Mouse (Mus musculus) hindbrain, embryonic 11.5 days (tissue): Measurements from ENCODE around the gene Pym1. TPM values are rescaled to one million over a fixed set of nuclear protein-coding genes. Genes with fewer than 3 reads are reported as not detected.

Experiments
- ATAC-seq: fragments of 200-750 bp; cut with Nextera tagmentation; 2 replicates; pipeline ENCODE4 v1.8.0; 2017; ENCODE audit warnings: mild to moderate bottlenecking, moderate TSS enrichment, moderate library complexity; ENCODE audit not compliant: low FRiP score
- DNase-seq: peaks from one replicate; pipeline ENCODE4 v3.0.0-alpha.2; 2015; ENCODE audit warnings: low spot score
- H3K27ac ChIP-seq: fragments of 300-500 bp; sonication (generic); 2 replicates; pipeline ENCODE4 v1.5.1; 2014; ENCODE audit warnings: mild to moderate bottlenecking, low read depth, low read length
- H3K27me3 ChIP-seq: fragments of 300-500 bp; sonication (generic); 2 replicates; pipeline ENCODE4 v1.6.1; 2014; ENCODE audit warnings: mild to moderate bottlenecking, low read length, moderate library complexity, mixed read lengths; ENCODE audit not compliant: control insufficient read depth, insufficient read depth
- H3K36me3 ChIP-seq: fragments of 300-500 bp; sonication (generic); 2 replicates; pipeline ENCODE4 v1.6.1; 2014; ENCODE audit warnings: mild to moderate bottlenecking, low read length, moderate library complexity, mixed read lengths; ENCODE audit not compliant: control insufficient read depth, insufficient read depth
- H3K4me1 ChIP-seq: fragments of 300-500 bp; sonication (generic); replicated peaks from 2 replicates; pipeline ENCODE4 v1.6.1; 2014; ENCODE audit warnings: low read length, mixed read lengths; ENCODE audit not compliant: control insufficient read depth, insufficient read depth
- H3K4me2 ChIP-seq: fragments of 300-500 bp; sonication (generic); replicated peaks from 2 replicates; pipeline ENCODE4 v1.6.1; 2014; ENCODE audit warnings: mild to moderate bottlenecking, low read depth, low read length
- H3K4me3 ChIP-seq: fragments of 300-500 bp; sonication (generic); 2 replicates; pipeline ENCODE4 v1.5.1; 2014; ENCODE audit warnings: low read depth, low read length
- H3K9ac ChIP-seq: fragments of 300-500 bp; sonication (generic); 2 replicates; pipeline ENCODE4 v1.6.1; 2014; ENCODE audit warnings: low read depth, low read length
- H3K9me3 ChIP-seq: fragments of 300-500 bp; sonication (generic); 2 replicates; pipeline ENCODE4 v1.6.1; 2016; ENCODE audit warnings: low read length; ENCODE audit not compliant: control insufficient read depth
- WGBS: fragments of 180-500 bp; shearing (Covaris S2); extraction: QIAGEN DNeasy Blood & Tissue Kit; methylation state at CpG from one replicate; pipeline ENCODE4 v1.1.7; 2014; 5-methylcytosine and 5-hydroxymethylcytosine counted together
- polyA plus RNA-seq: library from polyadenylated mRNA; unstranded; fragments of >200 nt; fragmentation: Nextera tagmentation; extraction: Ambion mirVana; gene quantifications from 2 replicates; pipeline ENCODE4 v1.2.1, GENCODE M21; 2014

Pym1 gene
- polyA plus RNA-seq, 1 experiment from 2014 or later: 48.3 TPM

DNA sequence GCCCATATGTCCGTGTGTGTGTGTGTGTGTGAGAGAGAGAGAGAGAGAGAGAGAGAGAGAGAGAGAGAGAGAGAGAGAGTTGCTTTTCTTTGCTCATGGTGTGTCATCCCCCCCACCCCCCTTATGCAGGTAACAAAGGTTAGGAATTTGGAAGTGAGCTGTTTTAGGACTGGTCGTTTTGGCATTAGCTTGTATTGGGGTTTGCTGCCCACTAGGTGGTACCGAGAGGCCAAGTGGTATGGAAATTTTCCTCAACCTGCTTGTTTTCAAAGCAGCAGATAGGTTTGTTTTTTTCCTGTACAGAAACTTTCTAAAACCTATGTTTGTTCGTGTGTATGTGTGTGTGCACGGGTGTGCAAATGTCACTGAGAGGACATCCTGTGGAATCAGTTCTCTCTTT lies 26.0 kb downstream of the Pym1 start:
- Histone ChIP-seq H3K4me1 (no peaks in the 10 kb centered on the region), H3K9ac (no peak overlapping the region), H3K4me3 (no peak overlapping the region), H3K4me2 (no peak overlapping the region), H3K36me3 (no peaks in the 10 kb centered on the region), H3K27me3 (no peaks in the 10 kb centered on the region), H3K9me3 (no peaks in the 10 kb centered on the region), H3K27ac (no peak overlapping the region)
- DNase-seq (peak; percentile 10), ATAC-seq (no peak)
- 40% methylated on average over 5 of the region's 5 CpGs for WGBS

DNA sequence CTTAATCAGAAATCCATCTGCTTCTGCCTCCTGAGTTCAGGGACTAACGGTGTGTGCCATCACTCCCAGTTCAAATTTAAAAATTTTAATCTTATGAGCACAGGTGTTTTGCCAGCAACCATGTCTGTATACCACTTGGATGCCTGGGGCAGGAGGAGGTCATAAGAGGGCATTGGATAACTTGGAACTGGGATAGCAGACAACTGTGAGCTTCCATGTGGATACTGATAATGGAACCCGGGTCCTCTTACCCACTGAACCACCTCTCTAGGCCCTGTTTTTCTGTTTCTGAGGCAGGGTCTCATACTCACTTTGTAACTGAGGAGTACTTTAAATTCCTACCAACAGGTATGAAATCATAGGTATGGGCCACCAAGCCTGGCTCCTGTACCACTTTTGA lies 30.8 kb downstream of the Pym1 start:
- H3K4me3 ChIP-seq: no peak overlapping the region
- WGBS: 93% methylated on average over 2 of the region's 2 CpGs
- H3K4me1 ChIP-seq: no peaks in the 10 kb centered on the region
- no peak overlapping the region for H3K27ac ChIP-seq
- no peaks in the 10 kb centered on the region for H3K36me3 ChIP-seq
- H3K9ac ChIP-seq: no peak overlapping the region
- no peaks in the 10 kb centered on the region for H3K27me3 ChIP-seq
- DNase-seq: no peak
- H3K9me3 ChIP-seq: no peaks in the 10 kb centered on the region
- no peak overlapping the region for H3K4me2 ChIP-seq
- ATAC-seq: no peak

DNA sequence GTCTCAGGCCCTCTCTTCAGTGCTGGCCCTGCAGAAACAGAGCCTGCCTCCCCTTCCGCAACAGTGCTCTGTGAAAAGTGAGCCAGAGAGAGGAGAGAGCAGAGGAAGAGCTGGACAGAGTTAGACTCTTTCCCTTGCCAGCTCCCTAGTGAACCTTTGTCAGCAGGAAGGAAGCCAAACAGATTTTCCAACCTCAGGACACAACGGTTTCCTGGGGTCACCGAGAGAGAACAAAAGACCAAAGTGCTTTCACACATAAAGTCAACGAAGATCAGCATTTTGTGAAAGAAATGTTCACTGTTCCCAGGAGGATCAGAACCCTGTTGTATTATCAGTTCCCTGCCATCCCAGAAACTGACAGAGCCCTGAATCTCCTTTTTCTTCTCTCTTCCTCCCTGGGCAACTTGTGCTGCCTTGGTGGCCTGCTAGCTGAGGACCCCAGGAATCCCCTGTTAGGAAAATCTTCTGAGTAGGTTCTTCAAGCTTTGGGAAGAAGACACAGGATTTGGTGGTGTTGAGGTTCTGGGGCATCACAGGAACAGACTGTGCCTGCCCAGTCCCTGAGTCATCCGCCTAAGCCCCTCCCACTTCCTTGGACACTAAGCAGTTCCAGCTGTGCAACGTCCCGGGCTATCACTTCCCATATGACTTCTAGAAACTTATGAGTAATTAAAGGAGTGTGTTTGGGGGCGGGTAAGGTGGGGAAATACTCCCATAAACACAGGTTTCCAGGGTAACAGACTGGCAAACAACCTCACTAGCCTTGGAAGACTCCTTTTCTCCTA lies 31.5 kb downstream of the Pym1 start:
- H3K36me3 ChIP-seq: no peaks in the 10 kb centered on the region
- no peak overlapping the region for H3K4me2 ChIP-seq
- ATAC-seq (no peak), DNase-seq (peak; percentile 35)
- H3K27ac ChIP-seq: no peak overlapping the region
- H3K27me3 ChIP-seq: no peaks in the 10 kb centered on the region
- 38% methylated on average over 8 of the region's 8 CpGs for WGBS
- H3K4me1 ChIP-seq: no peaks in the 10 kb centered on the region
- H3K4me3 ChIP-seq: no peak overlapping the region
- no peak overlapping the region for H3K9ac ChIP-seq
- no peaks in the 10 kb centered on the region for H3K9me3 ChIP-seq

DNA sequence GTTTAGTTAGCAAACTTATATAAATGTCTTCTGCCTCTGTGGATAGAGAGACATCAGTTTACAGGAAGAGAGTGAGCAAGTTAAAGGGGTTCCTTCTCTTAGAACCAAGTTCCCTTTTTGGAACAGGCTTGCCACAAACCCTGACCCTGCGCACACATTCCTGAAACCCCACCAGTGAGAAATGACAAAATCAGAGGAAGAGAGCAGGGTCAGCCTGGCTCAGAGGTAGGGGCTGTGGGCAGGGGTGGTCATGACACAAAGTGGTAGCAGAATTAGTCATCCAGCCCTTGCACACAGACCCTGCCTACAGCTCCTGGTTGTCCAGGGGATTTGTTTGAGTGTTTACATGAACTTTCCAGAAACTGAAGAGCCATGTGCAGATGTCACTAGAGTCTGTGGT lies 32.5 kb downstream of the Pym1 start:
- Histone ChIP-seq H3K4me1 (no peaks in the 10 kb centered on the region), H3K27ac (no peak overlapping the region), H3K9me3 (no peaks in the 10 kb centered on the region), H3K36me3 (no peaks in the 10 kb centered on the region), H3K4me3 (no peak overlapping the region), H3K27me3 (no peaks in the 10 kb centered on the region), H3K9ac (no peak overlapping the region), H3K4me2 (no peak overlapping the region)
- ATAC-seq (no peak), DNase-seq (no peak)
- WGBS: 93% methylated on average over 1 of the region's 1 CpGs

DNA sequence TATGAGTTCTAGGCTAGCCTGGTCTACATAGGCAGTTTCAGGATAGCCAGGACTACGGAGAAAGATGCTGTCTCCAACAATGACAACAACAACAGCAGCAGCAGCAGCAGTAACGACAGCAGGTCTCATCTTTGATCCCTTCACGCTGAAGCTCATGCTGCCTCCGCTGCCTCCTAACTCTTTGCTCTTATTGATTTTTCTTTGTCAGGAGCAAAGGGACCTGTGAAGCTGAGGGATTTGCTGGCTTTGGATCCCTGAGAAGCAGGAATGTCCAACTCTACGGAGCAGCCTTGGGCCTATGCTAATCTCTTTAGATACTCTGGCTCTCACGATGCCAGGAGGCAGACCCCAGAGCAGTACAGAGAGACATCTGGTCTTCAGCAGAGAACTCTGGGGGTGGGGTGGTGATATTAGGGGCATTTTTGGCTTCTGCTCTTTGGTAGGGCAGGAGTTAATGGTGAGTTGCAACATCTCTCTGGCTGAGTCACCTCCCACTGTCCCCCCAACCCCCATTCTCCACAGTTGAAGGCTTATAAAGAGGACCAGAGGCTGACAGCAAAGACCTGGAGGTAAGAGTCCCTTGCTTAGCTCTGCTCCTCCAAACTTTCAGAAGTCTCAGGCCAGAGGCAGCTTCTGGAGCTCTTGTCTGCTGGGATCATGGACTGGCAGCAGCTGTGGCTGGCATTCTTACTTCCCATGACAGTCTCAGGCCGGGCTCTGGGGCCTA lies 42.9 kb downstream of the Pym1 start, which contains the start of gene Mmp19:
Gene Mmp19 (plus strand): TSS at position 513 of the 727 bp plus-strand sequence.
- 73% methylated on average over 7 of the region's 7 CpGs for WGBS
- no peak for DNase-seq
- no peak for ATAC-seq
- H3K4me1 ChIP-seq: no peaks in the 10 kb centered on the region
- H3K4me3 ChIP-seq: no peak within 1 kb of the TSS
- no peak within 1 kb of the TSS for H3K4me2 ChIP-seq
- no peaks in the 10 kb centered on the region for H3K27me3 ChIP-seq
- no peak within 1 kb of the TSS for H3K27ac ChIP-seq
- no peak within 1 kb of the TSS for H3K9ac ChIP-seq
- H3K9me3 ChIP-seq: no peaks in the 10 kb centered on the region
- no peaks in the 10 kb centered on the region for H3K36me3 ChIP-seq

DNA sequence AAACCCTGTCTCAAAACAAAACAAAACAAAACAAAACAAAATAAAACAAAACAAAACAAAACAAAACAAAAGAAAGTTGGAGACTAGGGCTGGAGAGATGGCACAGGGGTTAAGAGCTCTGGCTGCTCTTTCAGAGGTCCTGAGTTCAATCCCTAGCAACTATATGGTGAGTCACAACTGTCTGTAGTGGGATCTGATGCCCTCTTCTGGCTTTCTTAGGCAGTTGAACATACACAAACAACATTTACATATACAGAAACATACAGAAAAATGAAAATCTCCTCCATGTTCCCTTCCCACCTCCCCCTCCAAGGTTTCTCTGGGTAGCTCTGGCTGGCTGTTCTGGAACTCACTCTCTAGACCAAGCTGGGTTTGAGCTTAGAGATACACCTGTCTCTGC lies 44.4 kb downstream of the Pym1 start:
- Histone ChIP-seq H3K9me3 (no peaks in the 10 kb centered on the region), H3K4me1 (no peaks in the 10 kb centered on the region), H3K27me3 (no peaks in the 10 kb centered on the region), H3K9ac (no peak overlapping the region), H3K4me3 (no peak overlapping the region), H3K36me3 (no peaks in the 10 kb centered on the region), H3K4me2 (no peak overlapping the region), H3K27ac (no peak overlapping the region)
- ATAC-seq (no peak), DNase-seq (no peak)

DNA sequence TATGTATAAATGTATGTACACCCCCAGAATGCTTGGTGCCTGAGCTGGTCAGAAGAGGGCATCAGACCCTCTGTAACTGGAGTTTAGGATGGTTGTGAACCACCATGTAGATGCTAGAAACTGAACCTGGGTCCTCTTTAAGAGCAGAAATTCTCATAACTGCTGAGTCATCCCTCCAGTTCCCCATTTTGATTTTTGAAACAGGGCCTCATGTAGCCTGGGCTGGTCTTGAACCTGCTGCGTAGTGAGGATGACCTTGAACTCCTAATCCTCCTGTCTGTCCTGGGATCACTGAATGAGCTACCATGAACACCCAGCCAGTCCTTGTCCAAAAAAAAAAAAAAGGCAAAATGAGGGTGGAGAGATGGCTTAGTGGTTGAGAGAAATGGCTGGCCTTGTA lies 45.6 kb downstream of the Pym1 start:
- Histone ChIP-seq H3K9ac (no peak overlapping the region), H3K27ac (no peak overlapping the region), H3K4me3 (no peak overlapping the region), H3K4me2 (no peak overlapping the region), H3K27me3 (no peaks in the 10 kb centered on the region), H3K9me3 (no peaks in the 10 kb centered on the region), H3K4me1 (no peaks in the 10 kb centered on the region), H3K36me3 (no peaks in the 10 kb centered on the region)
- 92% methylated on average over 1 of the region's 1 CpGs for WGBS
- ATAC-seq (no peak), DNase-seq (no peak)

DNA sequence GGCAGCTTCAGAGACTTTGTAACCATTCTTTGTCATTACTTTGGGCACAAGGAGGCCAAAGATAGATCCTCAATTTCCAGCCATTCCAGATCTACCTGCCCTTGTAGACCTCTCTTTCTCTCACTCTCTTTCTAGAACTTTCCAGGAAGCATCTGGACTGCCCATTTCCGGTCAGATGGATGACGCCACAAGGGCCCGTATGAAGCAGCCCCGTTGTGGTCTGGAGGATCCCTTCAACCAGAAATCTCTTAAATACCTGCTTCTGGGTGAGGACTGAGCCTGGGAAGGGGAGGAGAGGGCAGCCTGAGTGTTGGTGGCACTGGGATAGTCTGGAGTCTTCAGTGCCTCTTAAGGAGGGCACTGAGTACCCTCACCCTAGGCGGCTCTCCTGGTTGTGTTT lies 46.7 kb downstream of the Pym1 start:
- WGBS: 87% methylated on average over 5 of the region's 5 CpGs
- Histone ChIP-seq H3K9ac (no peak overlapping the region), H3K27ac (no peak overlapping the region), H3K36me3 (no peaks in the 10 kb centered on the region), H3K4me2 (no peak overlapping the region), H3K4me1 (no peaks in the 10 kb centered on the region), H3K27me3 (no peaks in the 10 kb centered on the region), H3K9me3 (no peaks in the 10 kb centered on the region), H3K4me3 (no peak overlapping the region)
- no peak for DNase-seq
- no peak for ATAC-seq

DNA sequence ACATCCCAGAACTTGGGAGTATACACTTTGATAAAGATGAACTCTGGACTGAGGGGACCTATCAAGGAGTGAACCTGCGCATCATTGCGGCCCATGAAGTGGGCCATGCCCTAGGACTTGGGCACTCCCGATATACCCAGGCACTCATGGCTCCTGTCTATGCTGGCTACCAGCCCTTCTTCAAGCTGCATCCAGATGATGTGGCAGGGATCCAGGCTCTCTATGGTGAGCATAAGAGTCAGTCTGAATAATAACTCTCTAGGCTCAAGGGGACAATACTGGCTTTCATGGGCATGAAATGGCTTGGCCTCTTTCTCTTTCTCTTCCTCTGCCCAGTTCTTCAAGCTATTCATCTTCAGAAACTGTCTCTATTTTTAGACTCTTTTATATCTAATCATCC lies 47.9 kb downstream of the Pym1 start:
- WGBS: 98% methylated on average over 3 of the region's 3 CpGs
- H3K9ac ChIP-seq: no peak overlapping the region

More for the DNA sequence above, 47.9 kb downstream of the Pym1 start:
- DNase-seq (no peak), ATAC-seq (no peak)
- no peak overlapping the region for H3K4me2 ChIP-seq
- H3K27ac ChIP-seq: no peak overlapping the region
- H3K36me3 ChIP-seq: no peaks in the 10 kb centered on the region
- H3K9me3 ChIP-seq: no peaks in the 10 kb centered on the region
- H3K4me1 ChIP-seq: no peaks in the 10 kb centered on the region
- H3K4me3 ChIP-seq: no peak overlapping the region
- no peaks in the 10 kb centered on the region for H3K27me3 ChIP-seq
